Mouse (Mus musculus): ENCODE data around the gene Ranbp3. TPM values are rescaled to one million over a fixed set of nuclear protein-coding genes. Genes with fewer than 3 reads are reported as not detected.

Gene Ranbp3
- total and polyA plus RNA-seq, 3 experiments = 54.7 to 142 (median 70.5) TPM

DNA sequence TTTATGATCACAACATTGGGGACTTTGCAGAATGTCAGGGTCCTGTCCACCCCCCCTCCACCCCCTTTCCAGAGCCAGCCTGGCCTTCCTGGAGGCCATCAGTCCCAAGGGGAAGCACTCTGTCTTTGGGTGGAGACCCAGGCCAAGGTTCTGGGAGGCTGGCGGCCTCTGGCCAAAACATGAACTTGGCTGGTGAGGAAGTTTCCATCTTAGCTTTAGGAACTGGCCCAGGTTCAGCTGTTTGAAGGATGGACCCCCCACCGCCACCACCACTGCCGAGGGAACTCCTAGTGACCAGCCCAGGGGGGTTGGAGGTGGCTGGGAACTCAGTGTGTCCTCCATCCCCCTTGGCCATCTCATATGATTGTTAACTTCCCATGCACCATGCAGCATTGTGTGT, 88.0 kb downstream of the Ranbp3 start:
- DNase-seq (ENCODE audit: low spot score) (no peak), ATAC-seq (ENCODE audit: extremely low read depth, insufficient number of reproducible peaks, low FRiP score, poor library complexity, severe bottlenecking) (no peak)
- peaks cover 26% of the 10 kb centered on the region for H3K27me3 ChIP-seq (ENCODE audit: insufficient read depth, low read length)
- peaks cover 6% of the 10 kb centered on the region for H3K36me3 ChIP-seq (replicated peaks)
- TF ChIP-seq TAL1 (conservative IDR thresholded peaks at IDR 0.05; ENCODE audit: low read depth, low read length) (no peak), GATA2 (IDR thresholded peaks at IDR 0.05; ENCODE audit: borderline replicate concordance, low read depth, low read length) (no peak), POLR2AphosphoS5 (IDR thresholded peaks at IDR 0.05; ENCODE audit: insufficient replicate concordance, low read depth, low read length) (no peak), CTCF (IDR thresholded peaks at IDR 0.05; ENCODE audit: low read depth, low read length) (no peak), GATA1 (IDR thresholded peaks at IDR 0.05; ENCODE audit: borderline replicate concordance, low read length) (no peak)
- H3K9me3 ChIP-seq (replicated peaks) = peaks cover 33% of the 10 kb centered on the region
- peaks cover 54% of the 10 kb centered on the region for H3K4me1 ChIP-seq (ENCODE audit: insufficient read depth, low read depth, low read length)
- no peak overlapping the region for H3K4me3 ChIP-seq (ENCODE audit: low read depth, low read length)

Other genes starting within 250 kb of the Ranbp3 start
- 70.5 and 77.2 TPM in 2 replicates for gene Ptprs, start 196.8 kb upstream of the Ranbp3 start, total RNA-seq (2014; fragmentation: Nextera tagmentation)
- 16.4 and 16.7 TPM in 2 replicates for gene Ptprs, start 196.8 kb upstream of the Ranbp3 start, total RNA-seq (2017)
- 83.6 and 90.8 TPM in 2 replicates for gene Ptprs, start 196.8 kb upstream of the Ranbp3 start, polyA plus RNA-seq (2012)
- gene Znrf4, start 160.9 kb upstream of the Ranbp3 start, total RNA-seq (2014; fragmentation: Nextera tagmentation) = not detected in 2 replicates
- 0.17 TPM in 1 of 2 replicates, not detected in the other for gene Znrf4, start 160.9 kb upstream of the Ranbp3 start, total RNA-seq (2017)
- not detected in 2 replicates for gene Znrf4, start 160.9 kb upstream of the Ranbp3 start, polyA plus RNA-seq (2012)
- 4.4 and 6.5 TPM in 2 replicates for gene Gm20219, start 118.9 kb upstream of the Ranbp3 start, total RNA-seq (2014; fragmentation: Nextera tagmentation)
- gene Gm20219, start 118.9 kb upstream of the Ranbp3 start, total RNA-seq (2017) = 0.38 and 0.41 TPM in 2 replicates
- gene Gm20219, start 118.9 kb upstream of the Ranbp3 start, polyA plus RNA-seq (2012) = 0.69 and 1.0 TPM in 2 replicates
- gene Safb2, start 88.7 kb upstream of the Ranbp3 start, total RNA-seq (2014; fragmentation: Nextera tagmentation) = 111 and 194 TPM in 2 replicates
- 55.2 and 78.2 TPM in 2 replicates for gene Safb2, start 88.7 kb upstream of the Ranbp3 start, total RNA-seq (2017)
- gene Safb2, start 88.7 kb upstream of the Ranbp3 start, polyA plus RNA-seq (2012) = 209 and 224 TPM in 2 replicates
- gene Safb, start 88.5 kb upstream of the Ranbp3 start, total RNA-seq (2014; fragmentation: Nextera tagmentation) = 67.0 and 76.5 TPM in 2 replicates
- 85.0 and 121 TPM in 2 replicates for gene Safb, start 88.5 kb upstream of the Ranbp3 start, total RNA-seq (2017)
- gene Safb, start 88.5 kb upstream of the Ranbp3 start, polyA plus RNA-seq (2012) = 151 and 154 TPM in 2 replicates
- gene 2410015M20Rik, start 63.5 kb upstream of the Ranbp3 start, total RNA-seq (2014; fragmentation: Nextera tagmentation) = 42.8 and 61.4 TPM in 2 replicates
- 101 and 133 TPM in 2 replicates for gene 2410015M20Rik, start 63.5 kb upstream of the Ranbp3 start, total RNA-seq (2017)
- gene 2410015M20Rik, start 63.5 kb upstream of the Ranbp3 start, polyA plus RNA-seq (2012) = 278 and 377 TPM in 2 replicates
- 1,715 and 1,885 TPM in 2 replicates for gene Rpl36, start 59.9 kb upstream of the Ranbp3 start, total RNA-seq (2014; fragmentation: Nextera tagmentation)
- gene Rpl36, start 59.9 kb upstream of the Ranbp3 start, total RNA-seq (2017) = 2,574 and 3,073 TPM in 2 replicates
- 9,624 and 13,197 TPM in 2 replicates for gene Rpl36, start 59.9 kb upstream of the Ranbp3 start, polyA plus RNA-seq (2012)
- gene Lonp1, start 46.4 kb upstream of the Ranbp3 start, total RNA-seq (2014; fragmentation: Nextera tagmentation) = 67.8 and 74.4 TPM in 2 replicates
- 101 and 103 TPM in 2 replicates for gene Lonp1, start 46.4 kb upstream of the Ranbp3 start, total RNA-seq (2017)
- 174 and 182 TPM in 2 replicates for gene Lonp1, start 46.4 kb upstream of the Ranbp3 start, polyA plus RNA-seq (2012)
- gene Catsperd, start 45.2 kb upstream of the Ranbp3 start, total RNA-seq (2014; fragmentation: Nextera tagmentation) = not detected in 2 replicates
- 0.17 TPM in 1 of 2 replicates, not detected in the other for gene Catsperd, start 45.2 kb upstream of the Ranbp3 start, total RNA-seq (2017)
- gene Catsperd, start 45.2 kb upstream of the Ranbp3 start, polyA plus RNA-seq (2012) = not detected in 2 replicates
- gene Ndufa11, start 44.5 kb downstream of the Ranbp3 start, total RNA-seq (2014; fragmentation: Nextera tagmentation) = 60.5 and 74.9 TPM in 2 replicates
- 186 and 247 TPM in 2 replicates for gene Ndufa11, start 44.5 kb downstream of the Ranbp3 start, total RNA-seq (2017)
- 270 and 319 TPM in 2 replicates for gene Ndufa11, start 44.5 kb downstream of the Ranbp3 start, polyA plus RNA-seq (2012)
- gene Vmac, start 44.7 kb downstream of the Ranbp3 start, total RNA-seq (2014; fragmentation: Nextera tagmentation) = 32.0 and 46.9 TPM in 2 replicates
- gene Vmac, start 44.7 kb downstream of the Ranbp3 start, total RNA-seq (2017) = 9.4 and 10.3 TPM in 2 replicates
- 12.9 and 16.3 TPM in 2 replicates for gene Vmac, start 44.7 kb downstream of the Ranbp3 start, polyA plus RNA-seq (2012)
- gene Nrtn, start 84.2 kb downstream of the Ranbp3 start, total RNA-seq (2014; fragmentation: Nextera tagmentation) = not detected in 2 replicates
- gene Nrtn, start 84.2 kb downstream of the Ranbp3 start, total RNA-seq (2017) = not detected in 2 replicates
- not detected in 2 replicates for gene Nrtn, start 84.2 kb downstream of the Ranbp3 start, polyA plus RNA-seq (2012)
- gene Dus3l, start 91.5 kb downstream of the Ranbp3 start, total RNA-seq (2014; fragmentation: Nextera tagmentation) = 8.7 and 12.0 TPM in 2 replicates
- gene Dus3l, start 91.5 kb downstream of the Ranbp3 start, total RNA-seq (2017) = 12.4 and 15.0 TPM in 2 replicates
- gene Dus3l, start 91.5 kb downstream of the Ranbp3 start, polyA plus RNA-seq (2012) = 52.5 and 57.1 TPM in 2 replicates
- not detected in 2 replicates for gene Prr22, start 97.0 kb downstream of the Ranbp3 start, total RNA-seq (2014; fragmentation: Nextera tagmentation)
- gene Prr22, start 97.0 kb downstream of the Ranbp3 start, total RNA-seq (2017) = 0.17 and 0.22 TPM in 2 replicates
- 3.5 and 5.0 TPM in 2 replicates for gene Prr22, start 97.0 kb downstream of the Ranbp3 start, polyA plus RNA-seq (2012)
- gene Rfx2, start 157.7 kb downstream of the Ranbp3 start, total RNA-seq (2014; fragmentation: Nextera tagmentation) = 21.4 and 27.9 TPM in 2 replicates
- 3.9 and 4.1 TPM in 2 replicates for gene Rfx2, start 157.7 kb downstream of the Ranbp3 start, total RNA-seq (2017)
- gene Rfx2, start 157.7 kb downstream of the Ranbp3 start, polyA plus RNA-seq (2012) = 36.4 and 38.2 TPM in 2 replicates
- gene Acsbg2, start 201.2 kb downstream of the Ranbp3 start, total RNA-seq (2014; fragmentation: Nextera tagmentation) = not detected in 2 replicates
- gene Acsbg2, start 201.2 kb downstream of the Ranbp3 start, total RNA-seq (2017) = 0.11 TPM in 1 of 2 replicates, not detected in the other
- not detected in 2 replicates for gene Acsbg2, start 201.2 kb downstream of the Ranbp3 start, polyA plus RNA-seq (2012)
- gene 1700061G19Rik, start 202.2 kb downstream of the Ranbp3 start, total RNA-seq (2014; fragmentation: Nextera tagmentation) = not detected in 2 replicates
- 0.22 TPM in 1 of 2 replicates, not detected in the other for gene 1700061G19Rik, start 202.2 kb downstream of the Ranbp3 start, total RNA-seq (2017)
- gene 1700061G19Rik, start 202.2 kb downstream of the Ranbp3 start, polyA plus RNA-seq (2012) = not detected in 2 replicates

Measured in G1E (cell line).